Mouse (Mus musculus) testis, adult 2 months (tissue): ENCODE results near the gene Cntnap2. TPM values are rescaled to one million over a fixed set of nuclear protein-coding genes. Genes with fewer than 3 reads are reported as not detected.

Experiments used
- H3K27ac ChIP-seq: fragments of 200-500 bp; 2 replicates; pipeline ENCODE4 v1.5.1; 2012; ENCODE audit warnings: low read depth, low read length; ENCODE audit not compliant: control insufficient read depth, insufficient read depth
- H3K27me3 ChIP-seq: fragments of 200-500 bp; 2 replicates; pipeline ENCODE4 v1.6.1; 2012; ENCODE audit warnings: mild to moderate bottlenecking, low read length, moderate library complexity; ENCODE audit not compliant: control insufficient read depth, insufficient read depth
- H3K36me3 ChIP-seq: fragments of 200-500 bp; 2 replicates; pipeline ENCODE4 v1.6.1; 2012; ENCODE audit warnings: mild to moderate bottlenecking, low read length; ENCODE audit not compliant: control insufficient read depth, insufficient read depth
- H3K4me1 ChIP-seq: fragments of 200-500 bp; 2 replicates; pipeline ENCODE4 v1.6.1; 2012; ENCODE audit warnings: low read length; ENCODE audit not compliant: control insufficient read depth, insufficient read depth
- H3K4me3 ChIP-seq: fragments of 200-500 bp; 2 replicates; pipeline ENCODE4 v1.5.1; 2012; ENCODE audit warnings: low read depth, mild to moderate bottlenecking, low read length, moderate library complexity, mixed read lengths; ENCODE audit not compliant: control insufficient read depth
- CTCF ChIP-seq: fragments of 200-500 bp; IDR thresholded peaks from 2 replicates; pipeline ENCODE4 v1.5.1; 2012; ENCODE audit warnings: low read depth, mild to moderate bottlenecking, inconsistent platforms, low read length, moderate library complexity; ENCODE audit not compliant: control insufficient read depth, insufficient read depth, insufficient replicate concordance
- POLR2A ChIP-seq: fragments of 200-500 bp; IDR thresholded peaks from 2 replicates; pipeline ENCODE4 v1.6.1; 2012; ENCODE audit warnings: low read depth, mild to moderate bottlenecking, inconsistent platforms, low read length, moderate library complexity; ENCODE audit not compliant: control insufficient read depth
- polyA plus RNA-seq: library from polyadenylated mRNA; depleted of rRNA; stranded (reverse); fragments of >200 nt; gene quantifications from 2 replicates; pipeline ENCODE4 v1.2.3, GENCODE M21; 2012

The Cntnap2 gene
- polyA plus RNA-seq, 1 experiment, result 49.6 TPM

DNA sequence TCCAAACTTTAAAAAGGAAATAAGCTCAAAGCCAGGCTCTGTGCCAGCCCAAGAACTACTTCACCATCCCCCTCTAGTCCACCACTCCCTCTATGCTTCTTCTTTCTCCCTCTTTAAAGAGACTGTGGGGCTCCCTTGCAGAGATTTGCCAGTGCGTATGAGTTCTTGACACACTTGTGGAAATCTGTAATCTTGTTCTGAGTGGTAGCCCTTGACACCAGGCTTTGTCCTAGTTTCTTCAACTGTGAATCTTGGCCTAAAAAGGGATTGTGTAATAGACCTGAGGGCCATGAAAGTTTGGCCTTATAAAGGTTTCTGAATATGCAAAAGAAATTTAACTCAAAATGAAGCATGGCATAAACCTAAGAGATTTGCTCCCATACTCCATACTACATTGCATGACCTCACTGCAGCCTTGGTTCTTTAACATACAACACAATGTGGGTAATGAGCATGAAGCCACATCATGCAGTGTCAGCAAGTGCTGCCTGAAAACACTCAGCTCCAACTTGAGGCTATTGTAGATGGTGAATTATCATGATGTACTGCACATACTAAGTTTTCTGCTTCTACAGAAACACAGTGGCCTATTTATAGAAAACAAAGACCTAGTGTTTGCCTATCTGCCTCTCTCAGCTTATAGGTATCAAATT, 1084.2 kb downstream of the Cntnap2 start:
- no peaks in the 10 kb centered on the region for H3K27me3 ChIP-seq
- H3K4me1 ChIP-seq, result no peaks in the 10 kb centered on the region
- TF ChIP-seq CTCF (no peak), POLR2A (no peak)
- H3K4me3 ChIP-seq, result no peak overlapping the region
- no peaks in the 10 kb centered on the region for H3K36me3 ChIP-seq
- no peak overlapping the region for H3K27ac ChIP-seq

GRCm38 (mm10) chr6:46166837-46167236, 1107.7 kb downstream of the Cntnap2 start:
- no peaks in the 10 kb centered on the region for H3K27me3 ChIP-seq
- H3K4me1 ChIP-seq, result no peaks in the 10 kb centered on the region
- H3K36me3 ChIP-seq, result no peaks in the 10 kb centered on the region
- H3K27ac ChIP-seq, result no peak overlapping the region
- H3K4me3 ChIP-seq, result no peak overlapping the region
- TF ChIP-seq POLR2A (no peak), CTCF (no peak)

GRCm38 (mm10) chr6:46197298-46197697, 1138.1 kb downstream of the Cntnap2 start:
- Histone ChIP-seq H3K27ac (no peak overlapping the region), H3K27me3 (no peaks in the 10 kb centered on the region), H3K4me1 (no peaks in the 10 kb centered on the region), H3K4me3 (no peak overlapping the region), H3K36me3 (no peaks in the 10 kb centered on the region)
- TF ChIP-seq POLR2A, result no peak
- TF ChIP-seq CTCF, result no peak

DNA sequence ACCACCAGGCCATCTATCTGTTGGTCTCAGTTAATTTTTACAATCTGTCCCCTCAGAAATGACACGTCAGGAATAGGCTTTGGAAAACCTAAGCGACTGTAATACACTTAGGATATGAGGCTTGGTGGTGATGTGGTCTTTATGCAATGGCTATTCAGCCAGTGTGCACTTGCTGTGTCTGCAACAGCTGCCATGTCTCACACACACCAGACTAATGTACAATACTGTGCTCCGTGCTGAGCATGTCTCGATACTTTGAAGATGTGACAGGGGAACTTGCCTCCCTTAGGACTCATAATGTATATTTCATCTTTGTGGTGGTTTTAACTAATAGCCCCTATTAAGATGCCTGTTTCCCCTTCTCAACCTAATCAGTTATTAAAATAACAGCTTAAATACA, 1142.7 kb downstream of the Cntnap2 start:
- TF ChIP-seq POLR2A (no peak), CTCF (no peak)
- no peaks in the 10 kb centered on the region for H3K27me3 ChIP-seq
- H3K4me3 ChIP-seq, result no peak overlapping the region
- no peaks in the 10 kb centered on the region for H3K4me1 ChIP-seq
- no peaks in the 10 kb centered on the region for H3K36me3 ChIP-seq
- no peak overlapping the region for H3K27ac ChIP-seq

- TF ChIP-seq CTCF (no peak), POLR2A (no peak)
- H3K27ac ChIP-seq, result no peak overlapping the region
Observed at GRCm38 (mm10) chr6:46205531-46205930, 1146.4 kb downstream of the Cntnap2 start.

GRCm38 (mm10) chr6:46232889-46233288, 1173.7 kb downstream of the Cntnap2 start:
- H3K36me3 ChIP-seq, result no peaks in the 10 kb centered on the region
- no peaks in the 10 kb centered on the region for H3K4me1 ChIP-seq
- no peak overlapping the region for H3K27ac ChIP-seq
- H3K4me3 ChIP-seq, result no peak overlapping the region
- TF ChIP-seq POLR2A (no peak), CTCF (no peak)
- H3K27me3 ChIP-seq, result no peaks in the 10 kb centered on the region

More at GRCm38 (mm10) chr6:46205531-46205930, 1146.4 kb downstream of the Cntnap2 start:
- Histone ChIP-seq H3K4me3 (no peak overlapping the region), H3K36me3 (no peaks in the 10 kb centered on the region), H3K4me1 (no peaks in the 10 kb centered on the region), H3K27me3 (no peaks in the 10 kb centered on the region)

GRCm38 (mm10) chr6:46240349-46240748, 1181.2 kb downstream of the Cntnap2 start:
- no peak for TF ChIP-seq POLR2A
- no peak for TF ChIP-seq CTCF
- Histone ChIP-seq H3K4me3 (no peak overlapping the region), H3K36me3 (no peaks in the 10 kb centered on the region)

DNA sequence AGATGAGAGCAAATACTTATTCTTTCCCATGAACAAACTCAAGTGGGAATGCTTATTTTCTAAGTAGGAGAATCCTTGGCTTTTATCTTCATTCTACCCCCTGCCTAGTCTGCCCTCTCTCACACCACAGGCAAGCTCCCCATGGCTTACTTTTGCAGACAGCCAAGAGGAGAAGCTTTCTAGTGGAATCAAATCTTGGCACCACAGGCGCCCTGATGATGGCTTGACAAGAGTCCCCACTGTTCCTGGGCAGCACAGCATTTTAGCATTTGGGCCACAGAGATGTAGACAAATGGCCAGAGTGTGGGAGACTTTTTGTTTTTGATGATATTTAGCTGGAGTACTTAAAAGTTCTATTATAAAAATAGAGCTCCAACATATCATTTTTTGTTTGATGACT, 1204.0 kb downstream of the Cntnap2 start:
- no peak overlapping the region for H3K27ac ChIP-seq
- H3K27me3 ChIP-seq, result no peaks in the 10 kb centered on the region
- H3K4me1 ChIP-seq, result no peaks in the 10 kb centered on the region
- H3K4me3 ChIP-seq, result no peak overlapping the region
- no peaks in the 10 kb centered on the region for H3K36me3 ChIP-seq
- TF ChIP-seq CTCF (no peak), POLR2A (no peak)

More at GRCm38 (mm10) chr6:46240349-46240748, 1181.2 kb downstream of the Cntnap2 start:
- no peaks in the 10 kb centered on the region for H3K27me3 ChIP-seq
- no peaks in the 10 kb centered on the region for H3K4me1 ChIP-seq
- H3K27ac ChIP-seq, result no peak overlapping the region
